Mouse (Mus musculus) skeletal muscle tissue, adult 2 months (tissue): Measurements from ENCODE around the gene Gtpbp6.
"Not testable (repeated sequence)": the region's sequence is repeated elsewhere in the genome, so short reads cannot be mapped to it uniquely, and the experiment has no call there.

ENCODE experiments used
- DNase-seq: peaks from one replicate; pipeline ENCODE4 v3.0.0-alpha.2; 2012; ENCODE audit warnings: low read depth, low spot score

The Gtpbp6 gene

GRCm38 (mm10) chr5:110107581-110108304 is at the start of gene Gtpbp6:
Gtpbp6 (minus strand) TSS chr5:110108197.
- peak; percentile 97 for DNase-seq

- no peak for DNase-seq
These were observed 35.0 kb upstream of the Gtpbp6 start for GRCm38 (mm10) chr5:110143007-110143406.

- DNase-seq: peak; percentile 29
These were observed 34.3 kb upstream of the Gtpbp6 start for GRCm38 (mm10) chr5:110142309-110142708.

GRCm38 (mm10) chr5:110140424-110140823 is 32.4 kb upstream of the Gtpbp6 start:
- no peak for DNase-seq

GRCm38 (mm10) chr5:110139325-110139724 is 31.3 kb upstream of the Gtpbp6 start:
- DNase-seq: no peak

- DNase-seq: no peak
These were observed 29.8 kb upstream of the Gtpbp6 start for GRCm38 (mm10) chr5:110137816-110138215.

- DNase-seq: no peak
These were observed 28.1 kb upstream of the Gtpbp6 start for GRCm38 (mm10) chr5:110136087-110136464.

- peak; percentile 98 for DNase-seq
These were observed 27.5 kb upstream of the Gtpbp6 start, which contains the start of gene Chfr for GRCm38 (mm10) chr5:110135293-110136086. Chfr (plus strand) TSS chr5:110135842.

GRCm38 (mm10) chr5:110122380-110122779 is 14.4 kb upstream of the Gtpbp6 start:
- DNase-seq: not testable (repeated sequence)

- peak; percentile 77 for DNase-seq
These were observed 2.0 kb upstream of the Gtpbp6 start, which contains the start of gene Zfp605 for GRCm38 (mm10) chr5:110109991-110110441. Zfp605 (plus strand) TSS chr5:110110092.

- no peak for DNase-seq
These were observed 270 bp upstream of the Gtpbp6 start for GRCm38 (mm10) chr5:110108305-110108628.

- DNase-seq: no peak
These were observed 964 bp downstream of the Gtpbp6 start for GRCm38 (mm10) chr5:110106901-110107564.

GRCm38 (mm10) chr5:110106140-110106871 is 1.7 kb downstream of the Gtpbp6 start:
- no peak for DNase-seq

- no peak for DNase-seq
These were observed 3.2 kb downstream of the Gtpbp6 start for GRCm38 (mm10) chr5:110104616-110105380.

GRCm38 (mm10) chr5:110103901-110104615 is 3.9 kb downstream of the Gtpbp6 start:
- no peak for DNase-seq

- DNase-seq: no peak
These were observed 5.0 kb downstream of the Gtpbp6 start for GRCm38 (mm10) chr5:110102853-110103625.

- no peak for DNase-seq
These were observed 5.6 kb downstream of the Gtpbp6 start for GRCm38 (mm10) chr5:110102429-110102828.

GRCm38 (mm10) chr5:110101716-110102347 is 6.2 kb downstream of the Gtpbp6 start:
- DNase-seq: no peak
